Mouse (Mus musculus): ENCODE data around the gene Foxb2. TPM values are rescaled to one million over a fixed set of nuclear protein-coding genes. Genes with fewer than 3 reads are reported as not detected.

Gene Foxb2
- not detected in 2 replicates for polyA plus RNA-seq (2012; ENCODE audit: low replicate concordance)

GRCm38 (mm10) chr19:16873221-16873861 lies at the start of gene Foxb2:
TSS of gene Foxb2 (minus strand) at chr19:16873805.

Other genes starting within 250 kb of the Foxb2 start
- 0.70 and 2.6 TPM in 2 replicates for gene Vps13a, start 92.9 kb downstream of the Foxb2 start, polyA plus RNA-seq (2012; ENCODE audit: low replicate concordance)
- gene Prune2, start 82.3 kb upstream of the Foxb2 start, polyA plus RNA-seq (2012; ENCODE audit: low replicate concordance) = not detected in 2 replicates

Measured in leukemia stem cell, adult 10-12 weeks (primary cell).